Comparison of ENCODE assay signal across 14 mouse cellular contexts in the genomic region with DNA sequence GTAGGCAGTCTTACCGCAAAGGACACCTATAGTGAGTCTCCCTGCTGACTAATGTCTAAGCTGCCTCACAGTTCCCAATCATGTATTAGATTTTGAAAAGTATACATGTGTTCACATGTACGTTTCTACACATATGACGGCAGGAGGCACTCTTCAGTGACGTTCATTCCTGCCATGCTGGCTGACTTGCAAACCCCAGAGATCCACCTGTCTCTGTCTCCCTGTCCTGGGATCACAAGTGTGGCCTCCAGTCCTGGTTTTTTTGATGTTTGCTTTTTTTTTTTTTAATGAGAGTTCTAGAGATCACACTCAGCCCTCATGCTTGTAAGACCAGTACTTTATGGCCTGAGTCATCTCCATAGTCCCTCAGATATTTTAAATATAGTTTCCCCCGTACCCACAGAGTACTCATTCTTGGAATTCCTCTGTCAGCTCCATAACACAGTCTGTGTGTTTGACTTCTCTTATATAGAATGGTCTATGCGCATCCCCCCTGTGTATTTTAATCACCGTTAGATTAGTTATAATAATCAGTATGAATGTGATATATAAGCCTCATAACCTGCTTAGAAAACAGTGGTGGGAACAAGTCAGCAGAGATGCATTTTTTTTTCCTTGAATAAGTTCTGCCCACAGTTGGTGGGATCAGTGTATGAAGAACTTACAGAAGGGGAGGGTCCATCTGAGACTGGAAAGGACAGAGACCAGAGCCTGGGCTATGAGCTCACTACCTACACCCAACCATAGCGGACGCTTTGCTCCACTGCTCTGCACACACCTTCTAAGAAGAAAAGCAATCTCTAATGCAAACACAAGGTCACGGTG. TPM values are rescaled to one million over a fixed set of nuclear protein-coding genes. Genes with fewer than 3 reads are reported as not detected.
DNase-seq lines count a peak whose midpoint lies in the region; ATAC-seq and TF ChIP-seq lines count a peak whose summit lies in the region.
"Had no signal": no experiment of that assay in that cellular context is flagged by ENCODE, and none has a peak within 500 bp of the region (broad histone marks: within the 10 kb centered on the region; RNA-seq: fewer than 3 reads in every experiment).

No protein-coding gene starts in this region.

- no peak for DNase-seq in hindbrain, embryonic 14.5 days (ENCODE audit: low spot score)
- no peak for DNase-seq in hindbrain, postnatal 0 days (ENCODE audit: low spot score)
- no peak for DNase-seq in lung, postnatal 4 days
- no peak for DNase-seq in midbrain, postnatal 0 days (ENCODE audit: low spot score)
- DNase-seq: cerebellum, adult 8-10 months; embryo, embryonic 11 days; kidney, adult 11 months; liver, embryonic 13.5 days; spleen, adult 18-20 months had no signal

- no peaks in the 10 kb centered on the region for H3K4me1 ChIP-seq in hindbrain, embryonic 14.5 days (replicated peaks; ENCODE audit: control insufficient read depth, insufficient read depth, low read length)
- no peaks in the 10 kb centered on the region for H3K4me1 ChIP-seq in hindbrain, postnatal 0 days (ENCODE audit: insufficient read depth, low read length)
- H3K4me1 ChIP-seq in lung, embryonic 16.5 days (replicated peaks; ENCODE audit: control insufficient read depth, insufficient read depth, low read length) = peaks cover 31% of the 10 kb centered on the region
- H3K4me1 ChIP-seq in intestine, postnatal 0 days (replicated peaks; ENCODE audit: control insufficient read depth, insufficient read depth, low read length) = no peaks in the 10 kb centered on the region
- 0 out of 2 replicates have a peak, but pooled peaks cover 4% of the 10 kb centered on the region for H3K4me1 ChIP-seq in midbrain, postnatal 0 days (ENCODE audit: insufficient read depth, low read length)
- H3K4me1 ChIP-seq: liver, embryonic 13.5 days had no signal

- no peak overlapping the region for H3K4me3 ChIP-seq in hindbrain, embryonic 14.5 days (replicated peaks; ENCODE audit: low read length)
- no peak overlapping the region for H3K4me3 ChIP-seq in hindbrain, postnatal 0 days (ENCODE audit: low read length)
- H3K4me3 ChIP-seq in lung, embryonic 16.5 days (ENCODE audit: low read length) = no peak overlapping the region
- no peak overlapping the region for H3K4me3 ChIP-seq in intestine, postnatal 0 days (ENCODE audit: low read depth, low read length)
- no peak overlapping the region for H3K4me3 ChIP-seq in midbrain, postnatal 0 days (ENCODE audit: low read depth, low read length)
- H3K4me3 ChIP-seq: heart, embryonic 15.5 days; liver, embryonic 13.5 days had no signal

- TF ChIP-seq CTCF in hindbrain, postnatal 0 days (IDR thresholded peaks at IDR 0.05; ENCODE audit: low read depth) = no peak
- TF ChIP-seq CTCF in intestine, postnatal 0 days (IDR thresholded peaks at IDR 0.05; ENCODE audit: low read depth) = no peak
- TF ChIP-seq CTCF in midbrain, postnatal 0 days (IDR thresholded peaks at IDR 0.05) = no peak

- no peaks in the 10 kb centered on the region for H3K36me3 ChIP-seq in hindbrain, embryonic 14.5 days (replicated peaks; ENCODE audit: control insufficient read depth, insufficient read depth)
- no peaks in the 10 kb centered on the region for H3K36me3 ChIP-seq in hindbrain, postnatal 0 days (ENCODE audit: insufficient read depth, low read length)
- no peaks in the 10 kb centered on the region for H3K36me3 ChIP-seq in lung, embryonic 16.5 days (ENCODE audit: control insufficient read depth, insufficient read depth, low read length)
- H3K36me3 ChIP-seq in intestine, postnatal 0 days (ENCODE audit: control insufficient read depth, insufficient read depth) = no peaks in the 10 kb centered on the region
- no peaks in the 10 kb centered on the region for H3K36me3 ChIP-seq in midbrain, postnatal 0 days (ENCODE audit: insufficient read depth, low read length)
- H3K36me3 ChIP-seq: heart, embryonic 15.5 days; liver, embryonic 13.5 days had no signal

- 85% methylated on average over 10 of the region's 10 CpGs for WGBS in hindbrain, embryonic 14.5 days
- 78% methylated on average over 10 of the region's 10 CpGs for WGBS in hindbrain, postnatal 0 days
- WGBS in lung, embryonic 16.5 days = 46% methylated on average over 10 of the region's 10 CpGs
- 60% methylated on average over 10 of the region's 10 CpGs for WGBS in intestine, postnatal 0 days
- 84% methylated on average over 10 of the region's 10 CpGs for WGBS in midbrain, postnatal 0 days

- H3K9ac ChIP-seq in hindbrain, embryonic 14.5 days = no peak overlapping the region
- H3K9ac ChIP-seq in hindbrain, postnatal 0 days (replicated peaks; ENCODE audit: low read length) = no peak overlapping the region
- H3K9ac ChIP-seq in lung, embryonic 16.5 days (ENCODE audit: low read length) = no peak overlapping the region
- no peak overlapping the region for H3K9ac ChIP-seq in intestine, postnatal 0 days (ENCODE audit: low read depth, low read length)
- H3K9ac ChIP-seq in midbrain, postnatal 0 days (replicated peaks; ENCODE audit: low read length, poor library complexity, severe bottlenecking) = no peak overlapping the region
- H3K9ac ChIP-seq: heart, embryonic 15.5 days; liver, embryonic 13.5 days had no signal

- H3K4me2 ChIP-seq in hindbrain, embryonic 14.5 days (replicated peaks) = no peak overlapping the region
- no peak overlapping the region for H3K4me2 ChIP-seq in hindbrain, postnatal 0 days (ENCODE audit: low read depth, low read length)
- H3K4me2 ChIP-seq in lung, embryonic 16.5 days (ENCODE audit: low read depth, low read length) = no peak overlapping the region
- H3K4me2 ChIP-seq in intestine, postnatal 0 days (replicated peaks; ENCODE audit: low read depth) = no peak overlapping the region
- no peak overlapping the region for H3K4me2 ChIP-seq in midbrain, postnatal 0 days (ENCODE audit: low read depth, low read length, poor library complexity, severe bottlenecking)
- H3K4me2 ChIP-seq: heart, embryonic 15.5 days; liver, embryonic 13.5 days had no signal

- no peaks in the 10 kb centered on the region for H3K9me3 ChIP-seq in hindbrain, embryonic 14.5 days (ENCODE audit: control insufficient read depth, low read length)
- H3K9me3 ChIP-seq in hindbrain, postnatal 0 days (ENCODE audit: low read length) = no peaks in the 10 kb centered on the region
- no peaks in the 10 kb centered on the region for H3K9me3 ChIP-seq in lung, embryonic 16.5 days (ENCODE audit: control insufficient read depth, low read length)
- no peaks in the 10 kb centered on the region for H3K9me3 ChIP-seq in intestine, postnatal 0 days (ENCODE audit: control insufficient read depth)
- H3K9me3 ChIP-seq in midbrain, postnatal 0 days (ENCODE audit: low read length) = no peaks in the 10 kb centered on the region
- H3K9me3 ChIP-seq: heart, embryonic 15.5 days; liver, embryonic 13.5 days had no signal

- no peak for ATAC-seq in hindbrain, embryonic 14.5 days (ENCODE audit: low FRiP score)
- no peak for ATAC-seq in hindbrain, postnatal 0 days
- ATAC-seq in lung, embryonic 16.5 days (ENCODE audit: low read depth) = peak; percentile 43; the same call in 1 of the 2 replicates
- ATAC-seq in intestine, postnatal 0 days = no peak
- no peak for ATAC-seq in midbrain, postnatal 0 days (ENCODE audit: low FRiP score)
- ATAC-seq in inflammation-experienced regulatory T-cells, adult 6 months = no peak
- ATAC-seq: CD4-positive, CD25-positive, alpha-beta regulatory T cell, adult 4 months had no signal

- no peaks in the 10 kb centered on the region for H3K27me3 ChIP-seq in hindbrain, embryonic 14.5 days (ENCODE audit: control insufficient read depth, insufficient read depth, low read length)
- H3K27me3 ChIP-seq in hindbrain, postnatal 0 days (ENCODE audit: insufficient read depth, low read length) = no peaks in the 10 kb centered on the region
- H3K27me3 ChIP-seq in lung, embryonic 16.5 days (ENCODE audit: control insufficient read depth, insufficient read depth, low read depth, low read length) = no peaks in the 10 kb centered on the region
- H3K27me3 ChIP-seq in intestine, postnatal 0 days (replicated peaks; ENCODE audit: control insufficient read depth, insufficient read depth, low read length) = no peaks in the 10 kb centered on the region
- H3K27me3 ChIP-seq in midbrain, postnatal 0 days (ENCODE audit: insufficient read depth, low read length) = no peaks in the 10 kb centered on the region
- H3K27me3 ChIP-seq: heart, embryonic 15.5 days; liver, embryonic 13.5 days had no signal

- H3K27ac ChIP-seq in hindbrain, embryonic 14.5 days = 0 out of 2 replicates have a peak overlapping the region, but pooled peaks have one; percentile 21
- no peak overlapping the region for H3K27ac ChIP-seq in hindbrain, postnatal 0 days
- H3K27ac ChIP-seq in lung, embryonic 16.5 days (ENCODE audit: low read length) = peak overlapping the region; percentile 85
- H3K27ac ChIP-seq in intestine, postnatal 0 days (ENCODE audit: low read depth, low read length) = peak overlapping the region; percentile 35
- no peak overlapping the region for H3K27ac ChIP-seq in midbrain, postnatal 0 days (ENCODE audit: low read depth, low read length)
- H3K27ac ChIP-seq: heart, embryonic 15.5 days; liver, embryonic 13.5 days had no signal

RNA-seq across cellular contexts. Expression of gene Ets2, which starts 40.3 kb away (rescaled TPM):
- polyA plus RNA-seq in hindbrain, embryonic 14.5 days (2014; fragmentation: Nextera tagmentation; extraction: Ambion mirVana) = 20.6 and 23.7 TPM in 2 replicates
- 22.9 and 24.2 TPM in 2 replicates for total RNA-seq in hindbrain, postnatal 0 days (2014; rRNA removed)
- 15.1 and 15.8 TPM in 2 replicates for polyA plus RNA-seq in hindbrain, postnatal 0 days (2015; fragmentation: Nextera tagmentation; extraction: Ambion mirVana)
- polyA plus RNA-seq in lung, embryonic 16.5 days (2015; fragmentation: Nextera tagmentation; extraction: Ambion mirVana) = 121 and 123 TPM in 2 replicates
- polyA plus RNA-seq in intestine, postnatal 0 days (2015; fragmentation: Nextera tagmentation; extraction: Ambion mirVana) = 34.6 and 36.8 TPM in 2 replicates
- 19.0 and 21.9 TPM in 2 replicates for total RNA-seq in midbrain, postnatal 0 days (2014; rRNA removed)
- 15.9 and 16.5 TPM in 2 replicates for polyA plus RNA-seq in midbrain, postnatal 0 days (2015; fragmentation: Nextera tagmentation; extraction: Ambion mirVana)
- 1 to 10 TPM; 2.4 to 4.0 (median 2.7) TPM for polyA plus RNA-seq in inflammation-experienced regulatory T-cells, adult 6 months (2017; shearing (Covaris generic))

Comparison
In these comparisons a context has a peak if more than half of its experiments do, and no peak if none do; other contexts are left out.
1. H3K27ac ChIP-seq: peak in hindbrain, embryonic 14.5 days (single experiment), lung, embryonic 16.5 days (single experiment) and intestine, postnatal 0 days (single experiment); none in hindbrain, postnatal 0 days (single experiment) and midbrain, postnatal 0 days (single experiment).